Mouse (Mus musculus) G1E (cell line): Measurements from ENCODE around the gene Ugt1a10. TPM values are rescaled to one million over a fixed set of nuclear protein-coding genes. Genes with fewer than 3 reads are reported as not detected.
"Not testable (repeated sequence)": the region's sequence is repeated elsewhere in the genome, so short reads cannot be mapped to it uniquely, and the experiment has no call there.

ENCODE experiments used
- ATAC-seq: 2 replicates; pipeline ENCODE4 v1.8.0; 2016; ENCODE audit warnings: mild to moderate bottlenecking; ENCODE audit not compliant: insufficient number of reproducible peaks, poor library complexity, low FRiP score, severe bottlenecking; ENCODE audit errors: extremely low read depth
- DNase-seq: peaks from one replicate; pipeline ENCODE4 v3.0.0; 2012; ENCODE audit warnings: low spot score
- H3K27me3 ChIP-seq: 2 replicates; pipeline ENCODE4 v1.6.1; 2012; ENCODE audit warnings: mild to moderate bottlenecking, low read length, inconsistent platforms; ENCODE audit not compliant: insufficient read depth
- H3K36me3 ChIP-seq: replicated peaks from 2 replicates; pipeline ENCODE3; 2012; ENCODE audit warnings: mild to moderate bottlenecking, inconsistent platforms
- H3K4me1 ChIP-seq: 2 replicates; pipeline ENCODE4 v1.6.1; 2012; ENCODE audit warnings: low read depth, low read length, inconsistent platforms, mixed read lengths; ENCODE audit not compliant: insufficient read depth
- H3K4me3 ChIP-seq: 2 replicates; pipeline ENCODE4 v1.5.1; 2012; ENCODE audit warnings: low read depth, mild to moderate bottlenecking, inconsistent platforms, low read length, moderate library complexity, mixed read lengths
- H3K9me3 ChIP-seq: replicated peaks from 2 replicates; pipeline ENCODE4 v1.6.1; 2012; ENCODE audit warnings: inconsistent platforms
- CTCF ChIP-seq: IDR thresholded peaks from 2 replicates; pipeline ENCODE4 v1.5.1; 2012; ENCODE audit warnings: low read depth, low read length, inconsistent platforms, mixed read lengths
- GATA1 ChIP-seq: IDR thresholded peaks from 2 replicates; pipeline ENCODE4 v1.6.1; 2012; ENCODE audit warnings: borderline replicate concordance, low read length, inconsistent platforms, mixed read lengths
- GATA2 ChIP-seq: IDR thresholded peaks from 2 replicates; pipeline ENCODE4 v1.6.1; 2012; ENCODE audit warnings: low read depth, low read length, inconsistent platforms, borderline replicate concordance
- POLR2AphosphoS5 ChIP-seq: IDR thresholded peaks from 2 replicates; pipeline ENCODE4 v1.6.1; 2012; ENCODE audit warnings: low read depth, low read length, inconsistent platforms; ENCODE audit not compliant: insufficient replicate concordance
- TAL1 ChIP-seq: conservative IDR thresholded peaks from 2 replicates; pipeline ENCODE4 v1.6.1; 2012; ENCODE audit warnings: low read depth, low read length, inconsistent platforms, mixed read lengths
- polyA plus RNA-seq: library from polyadenylated mRNA; stranded (reverse); fragments of >175 nt; gene quantifications from 2 replicates; pipeline ENCODE4 v1.2.3, GENCODE M21; 2012
- total RNA-seq, 2 experiments: library from RNA; stranded (forward) in 1 of 2; stranded (reverse) in 1 of 2; fragments of 200-1000 nt in 1 of 2; fragments of >200 nt in 1 of 2; fragmentation: Nextera tagmentation in 1 of 2; gene quantifications; 2 replicates each; pipeline ENCODE4 v1.2.3; 2014 to 2017

Gene Ugt1a10
- total and polyA plus RNA-seq, 3 experiments, result 0.05 TPM; not detected in 2

- H3K4me1 ChIP-seq, result peaks cover 11% of the 10 kb centered on the region; the same call in 1 of the 2 replicates
- H3K36me3 ChIP-seq, H3K9me3 ChIP-seq, DNase-seq, H3K4me3 ChIP-seq, H3K27me3 ChIP-seq: not testable (repeated sequence)
- ATAC-seq, result peak; percentile 45; the same call in 1 of the 2 replicates
- TF ChIP-seq CTCF, result peak; percentile 25; the same call in 1 of the 2 replicates
Observed at GRCm38 (mm10) chr1:88143966-88144675, 88.9 kb downstream of the Ugt1a10 start.

DNA sequence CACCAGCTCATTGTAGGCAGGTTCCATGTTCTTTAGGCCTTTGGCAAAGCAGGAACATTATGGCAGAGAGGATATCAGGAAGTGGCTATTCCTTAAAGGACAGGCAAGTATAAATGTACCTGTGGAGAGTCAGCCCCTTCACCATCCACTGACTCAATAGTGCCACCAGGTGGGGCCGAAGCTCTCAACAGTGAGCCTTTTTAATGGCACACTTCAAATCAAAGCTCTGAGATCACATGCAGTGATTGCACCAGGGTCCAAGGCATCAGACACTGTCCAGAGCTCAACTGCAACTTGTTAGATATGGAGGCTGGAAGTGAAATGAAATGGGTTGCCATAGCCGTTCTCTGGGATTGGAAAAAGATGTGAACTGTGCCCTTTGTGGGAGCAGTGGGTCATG is 90.1 kb downstream of the Ugt1a10 start:
- H3K4me3 ChIP-seq, H3K27me3 ChIP-seq, H3K36me3 ChIP-seq, ATAC-seq, H3K9me3 ChIP-seq, DNase-seq: not testable (repeated sequence)
- H3K4me1 ChIP-seq, result peaks cover 11% of the 10 kb centered on the region; the same call in 1 of the 2 replicates

DNA sequence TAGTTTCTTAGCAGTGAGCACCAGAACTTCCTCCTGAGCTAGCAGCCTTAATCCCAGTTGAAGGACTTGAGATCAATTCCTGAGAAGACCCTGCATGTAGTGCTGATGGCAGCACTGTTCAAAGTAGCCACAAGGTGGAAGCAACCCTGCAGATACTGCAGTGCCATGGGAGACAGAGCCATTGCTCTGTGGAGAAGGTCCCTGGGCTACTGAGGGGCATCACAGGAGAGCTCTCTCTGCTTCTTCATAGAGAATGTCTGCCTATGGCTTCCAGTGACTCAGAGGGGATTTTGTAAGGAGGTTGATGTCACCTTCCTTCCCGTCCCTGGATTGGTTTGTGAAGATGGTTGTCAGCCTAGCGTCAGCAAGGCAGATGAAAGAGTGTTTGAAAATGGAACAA is 94.9 kb downstream of the Ugt1a10 start:
- DNase-seq, result not testable (repeated sequence)

DNA sequence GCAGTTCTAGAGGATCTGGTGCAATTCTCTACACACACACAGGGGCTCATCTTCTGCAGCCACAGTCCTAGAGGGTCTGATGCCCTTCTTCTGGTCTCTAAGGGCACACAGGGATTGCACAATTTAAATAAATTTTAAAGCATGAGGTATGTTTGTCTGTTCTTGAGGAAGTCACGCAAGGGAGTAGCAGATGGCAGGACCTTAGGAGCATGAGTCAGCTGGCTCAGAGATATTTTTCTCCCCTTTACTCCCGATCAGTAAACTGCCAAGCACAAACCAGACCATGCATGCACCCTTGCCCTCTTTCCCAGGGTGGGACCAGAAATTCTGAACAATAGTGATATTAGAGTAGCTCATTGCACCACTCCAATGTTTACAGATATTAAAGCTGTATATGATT is 103.2 kb downstream of the Ugt1a10 start:
- Histone ChIP-seq H3K9me3 (no peaks in the 10 kb centered on the region), H3K27me3 (0 out of 2 replicates have a peak, but pooled peaks cover 2% of the 10 kb centered on the region), H3K4me3 (no peak overlapping the region), H3K36me3 (no peaks in the 10 kb centered on the region), H3K4me1 (no peaks in the 10 kb centered on the region; the same call in 1 of the 2 replicates)
- TF ChIP-seq GATA1 (no peak), CTCF (no peak), TAL1 (no peak), POLR2AphosphoS5 (no peak), GATA2 (no peak)
- DNase-seq, result no peak
- ATAC-seq, result peak; percentile 45; the same call in 1 of the 2 replicates

More for the DNA sequence above, 94.9 kb downstream of the Ugt1a10 start:
- not testable (repeated sequence) for H3K36me3 ChIP-seq, H3K4me1 ChIP-seq, H3K9me3 ChIP-seq, H3K4me3 ChIP-seq, H3K27me3 ChIP-seq
- peak; percentile 42; the same call in 1 of the 2 replicates for ATAC-seq

GRCm38 (mm10) chr1:88165711-88166110 is 110.5 kb downstream of the Ugt1a10 start, which contains the start of gene Ugt1a5:
Gene Ugt1a5 (plus strand): TSS chr1:88166012.
- H3K27me3 ChIP-seq, result peaks cover 2% of the 10 kb centered on the region; the same call in 1 of the 2 replicates
- H3K4me3 ChIP-seq, result no peak within 1 kb of the TSS
- 0 out of 2 replicates have a peak, but pooled peaks cover under 1% of the 10 kb centered on the region for H3K9me3 ChIP-seq
- H3K36me3 ChIP-seq, result no peaks in the 10 kb centered on the region
- TF ChIP-seq GATA1, result no peak
- no peak for TF ChIP-seq POLR2AphosphoS5
- TF ChIP-seq GATA2, result no peak
- TF ChIP-seq TAL1, result no peak
- no peak for TF ChIP-seq CTCF
- DNase-seq (no peak), ATAC-seq (no peak)
- H3K4me1 ChIP-seq, result no peaks in the 10 kb centered on the region

DNA sequence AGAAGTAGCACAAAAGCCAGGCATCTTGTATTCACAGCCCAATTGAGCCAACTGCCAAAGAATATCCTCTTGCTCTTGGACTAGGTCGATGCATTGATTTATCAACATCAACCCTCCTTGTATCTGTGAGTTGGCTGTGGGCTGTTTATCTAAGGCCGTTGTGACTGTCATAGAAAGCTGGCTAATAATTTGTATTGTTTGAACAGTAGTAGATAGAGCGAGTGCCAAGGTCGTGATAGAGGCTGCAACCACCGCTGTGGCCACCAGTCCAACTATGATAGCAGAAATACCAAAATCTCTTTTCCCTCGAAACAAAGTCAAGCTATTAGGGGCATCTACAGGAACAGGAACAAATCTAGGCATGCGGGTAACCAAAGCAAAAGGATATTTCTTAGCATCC is 117.0 kb downstream of the Ugt1a10 start:
- not testable (repeated sequence) for H3K4me1 ChIP-seq, H3K4me3 ChIP-seq, ATAC-seq, H3K36me3 ChIP-seq, H3K27me3 ChIP-seq, DNase-seq
- peaks cover 23% of the 10 kb centered on the region for H3K9me3 ChIP-seq

DNA sequence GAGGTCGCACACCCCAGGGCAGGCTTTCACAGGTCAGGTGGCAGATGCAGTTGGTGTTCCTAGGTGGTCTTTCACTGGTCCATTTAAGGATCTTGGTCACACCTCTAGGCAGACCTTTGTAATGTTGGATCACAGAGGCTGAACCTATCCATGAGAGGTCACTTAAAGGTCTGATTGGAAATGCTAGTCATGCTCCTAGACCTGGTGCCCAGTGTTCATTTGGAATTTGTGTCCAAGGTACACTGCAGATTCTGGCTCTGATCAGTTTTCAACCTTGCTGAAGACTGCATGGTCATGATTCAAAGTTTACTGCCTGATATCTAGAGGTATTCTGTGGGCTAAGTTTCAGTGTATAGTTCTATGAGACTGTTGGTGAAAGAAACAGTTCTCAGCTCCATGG is 124.5 kb downstream of the Ugt1a10 start:
- no peak for TF ChIP-seq POLR2AphosphoS5
- Histone ChIP-seq H3K27me3 (no peaks in the 10 kb centered on the region), H3K9me3 (peaks cover 16% of the 10 kb centered on the region), H3K36me3 (no peaks in the 10 kb centered on the region), H3K4me1 (no peaks in the 10 kb centered on the region), H3K4me3 (no peak overlapping the region)
- no peak for DNase-seq
- no peak for ATAC-seq
